Mouse (Mus musculus): ENCODE measurements around the gene Safb. TPM values are rescaled to one million over a fixed set of nuclear protein-coding genes. Genes with fewer than 3 reads are reported as not detected.

Safb gene
- total RNA-seq, 2 experiments from 2014 or later, result 64.3 to 72.3 TPM

GRCm38 (mm10) chr17:56558448-56558847 is 26.2 kb upstream of the Safb start:
- intact Hi-C loops (cut with DNase I), result loop anchor here (5.0 kb wide), 1 partner anchor 109 kb away; no protein-coding TSS in a partner anchor

GRCm38 (mm10) chr17:56559386-56559785 is 25.2 kb upstream of the Safb start:
- no peak for DNase-seq (ENCODE audit: low spot score)
- intact Hi-C loops (cut with DNase I), result loop anchor here (5.0 kb wide), 1 partner anchor 108 kb away; no protein-coding TSS in a partner anchor

More at GRCm38 (mm10) chr17:56558448-56558847, 26.2 kb upstream of the Safb start:
- DNase-seq (ENCODE audit: low spot score), result no peak

GRCm38 (mm10) chr17:56560131-56560530 is 24.5 kb upstream of the Safb start:
- intact Hi-C loops (cut with DNase I), result no loop called here
- DNase-seq (ENCODE audit: low spot score), result no peak

GRCm38 (mm10) chr17:56561866-56562265 is 22.8 kb upstream of the Safb start:
- no peak for DNase-seq (ENCODE audit: low spot score)
- intact Hi-C loops (cut with DNase I), result no loop called here

- intact Hi-C loops (cut with DNase I), result no loop called here
- no peak for DNase-seq (ENCODE audit: low spot score)
These were observed 18.3 kb upstream of the Safb start for GRCm38 (mm10) chr17:56566293-56566692.

- intact Hi-C loops (cut with DNase I), result no loop called here
- DNase-seq (ENCODE audit: low spot score), result no peak
These were observed 17.7 kb upstream of the Safb start for GRCm38 (mm10) chr17:56566918-56567317.

- intact Hi-C loops (cut with DNase I), result no loop called here
- no peak for DNase-seq (ENCODE audit: low spot score)
These were observed 17.3 kb upstream of the Safb start for GRCm38 (mm10) chr17:56567370-56567769.

GRCm38 (mm10) chr17:56570287-56570686 is 14.3 kb upstream of the Safb start:
- DNase-seq (ENCODE audit: low spot score), result no peak
- intact Hi-C loops (cut with DNase I), result no loop called here

GRCm38 (mm10) chr17:56572154-56572553 is 12.5 kb upstream of the Safb start:
- DNase-seq (ENCODE audit: low spot score), result no peak
- intact Hi-C loops (cut with DNase I), result no loop called here

- intact Hi-C loops (cut with DNase I), result no loop called here
These were observed 11.7 kb upstream of the Safb start for GRCm38 (mm10) chr17:56572939-56573338.

GRCm38 (mm10) chr17:56583071-56583470 is 1.6 kb upstream of the Safb start:
- no peak for DNase-seq (ENCODE audit: low spot score)
- intact Hi-C loops (cut with DNase I), result loop anchor here (5.0 kb wide), 1 partner anchor 89 kb away; the partner anchor contains the start of gene Ranbp3

More at GRCm38 (mm10) chr17:56572939-56573338, 11.7 kb upstream of the Safb start:
- no peak for DNase-seq (ENCODE audit: low spot score)

- DNase-seq (ENCODE audit: low spot score), result peak; percentile 28
- intact Hi-C loops (cut with DNase I), result loop anchor here (5.0 kb wide), 1 partner anchor 89 kb away; the partner anchor contains the start of gene Ranbp3
These were observed 891 bp upstream of the Safb start for GRCm38 (mm10) chr17:56583611-56584256.

GRCm38 (mm10) chr17:56585171-56585821 is 671 bp downstream of the Safb start:
- intact Hi-C loops (cut with DNase I), result no loop called here
- DNase-seq (ENCODE audit: low spot score), result no peak

- no peak for DNase-seq (ENCODE audit: low spot score)
- intact Hi-C loops (cut with DNase I), result loop anchor here (2.0 kb wide), 1 partner anchor 17 kb away; no protein-coding TSS in a partner anchor
These were observed 3.1 kb downstream of the Safb start for GRCm38 (mm10) chr17:56587773-56588172.

GRCm38 (mm10) chr17:56588921-56589320 is 4.3 kb downstream of the Safb start:
- intact Hi-C loops (cut with DNase I), result no loop called here
- no peak for DNase-seq (ENCODE audit: low spot score)

GRCm38 (mm10) chr17:56592553-56592952 is 7.9 kb downstream of the Safb start:
- no peak for DNase-seq (ENCODE audit: low spot score)
- intact Hi-C loops (cut with DNase I), result no loop called here

GRCm38 (mm10) chr17:56593527-56594271 is 9.1 kb downstream of the Safb start:
- intact Hi-C loops (cut with DNase I), result no loop called here
- DNase-seq (ENCODE audit: low spot score), result peak; percentile 23

- DNase-seq (ENCODE audit: low spot score), result no peak
- intact Hi-C loops (cut with DNase I), result loop anchor here (2.0 kb wide), 1 partner anchor 17 kb away; no protein-coding TSS in a partner anchor
These were observed 18.8 kb downstream of the Safb start for GRCm38 (mm10) chr17:56603186-56604069.

- intact Hi-C loops (cut with DNase I), result loop anchor here (2.0 kb wide), 1 partner anchor 17 kb away; no protein-coding TSS in a partner anchor
- DNase-seq (ENCODE audit: low spot score), result no peak
These were observed 19.4 kb downstream of the Safb start for GRCm38 (mm10) chr17:56604070-56604380.
